Mouse (Mus musculus): ENCODE measurements around the gene Atxn7l3.
A peak's percentile ranks its signal among the peaks of the same experiment; 100 is the strongest.

The Atxn7l3 gene

DNA sequence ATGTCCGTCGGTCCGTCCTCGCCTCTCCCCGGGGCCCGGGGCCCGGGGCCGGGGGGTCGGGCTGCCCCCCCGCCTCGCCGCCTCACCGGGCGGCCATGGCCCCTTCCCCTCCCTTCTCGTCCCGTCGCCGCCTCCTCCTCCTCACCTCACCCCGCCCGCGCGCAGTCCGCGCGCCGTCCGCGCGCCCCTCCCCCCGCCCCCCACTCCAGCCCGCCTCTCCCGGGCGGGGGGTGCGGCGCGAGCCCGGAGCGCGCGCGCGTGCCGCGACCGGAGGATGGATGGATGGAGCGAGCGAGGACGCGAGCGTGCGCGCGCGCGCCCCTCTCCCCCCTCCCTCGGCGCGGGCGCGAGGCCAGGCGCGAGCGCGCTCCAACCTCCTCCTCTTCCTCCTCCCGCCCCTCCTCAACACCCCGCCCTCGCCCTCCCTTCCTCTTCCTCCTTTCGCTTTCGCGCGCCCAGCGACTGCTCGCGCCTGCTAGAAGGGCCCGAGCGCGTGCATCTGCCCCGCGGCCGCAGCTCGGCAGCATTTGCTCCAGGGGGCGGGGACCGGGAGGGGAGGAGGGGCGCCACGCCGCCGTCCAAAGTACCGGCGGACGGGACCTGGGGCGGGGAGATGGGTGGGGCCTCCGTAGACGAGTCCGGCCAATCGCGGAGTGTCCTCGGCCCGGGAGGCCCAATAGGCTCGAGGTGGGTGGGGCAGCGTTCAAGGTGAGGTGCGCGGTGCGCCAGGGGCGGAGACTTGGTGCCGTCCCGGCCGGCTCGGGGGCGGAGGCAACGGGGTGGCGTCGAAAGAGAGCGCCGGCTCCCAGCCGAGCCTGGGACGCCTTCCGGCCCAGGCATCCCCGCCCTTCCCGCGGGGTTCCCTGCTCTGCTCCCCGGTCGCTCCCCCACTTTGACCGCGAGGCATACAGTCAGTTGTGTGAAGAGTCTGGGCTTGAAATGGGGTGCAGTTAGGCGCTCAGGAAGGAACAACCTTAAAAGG is at the start of gene Atxn7l3:
Gene Atxn7l3, minus strand, starts transcription at position 141 of the 982 bp plus-strand sequence.
- peak; percentile 99 for DNase-seq

DNA sequence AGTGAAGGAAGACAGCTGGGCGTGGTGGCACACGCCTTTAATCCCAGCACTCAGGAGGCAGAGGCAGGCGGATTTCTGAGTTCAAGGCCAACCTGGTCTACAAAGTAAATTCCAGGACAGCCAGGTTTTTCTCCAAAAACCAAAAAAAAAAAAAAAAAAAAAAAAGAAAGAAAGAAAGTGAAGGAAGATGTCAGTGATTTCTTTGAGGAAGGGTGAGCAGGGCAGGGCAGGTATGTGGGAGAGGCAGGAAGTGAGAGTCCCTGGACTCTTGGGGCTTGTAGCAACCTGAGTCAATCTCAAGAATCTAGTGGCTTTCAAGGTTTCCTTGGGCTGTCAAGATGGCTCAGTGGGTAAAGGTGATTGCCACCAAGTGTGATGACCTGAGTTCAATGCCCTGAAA is 48.0 kb upstream of the Atxn7l3 start:
- DNase-seq, result no peak

DNA sequence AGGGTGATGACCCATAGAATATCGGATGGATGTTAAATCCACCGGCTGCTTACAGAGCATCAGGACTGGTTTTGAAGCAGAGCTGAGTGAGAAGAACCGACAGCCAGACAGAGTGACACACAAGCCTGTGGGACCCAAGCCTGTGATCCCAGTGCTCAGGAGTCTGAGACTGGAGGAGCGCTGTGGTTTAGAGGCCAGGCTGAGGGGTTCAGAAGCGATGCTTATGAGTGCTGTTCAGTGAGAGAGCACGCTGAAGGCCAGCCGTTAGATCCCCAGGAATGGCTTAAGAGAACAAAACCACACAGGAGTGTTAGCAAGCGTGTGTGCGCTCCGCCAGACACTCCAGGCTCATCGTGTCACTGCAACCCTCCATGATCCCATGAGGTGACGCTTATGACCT is 46.3 kb upstream of the Atxn7l3 start:
- DNase-seq, result no peak

DNA sequence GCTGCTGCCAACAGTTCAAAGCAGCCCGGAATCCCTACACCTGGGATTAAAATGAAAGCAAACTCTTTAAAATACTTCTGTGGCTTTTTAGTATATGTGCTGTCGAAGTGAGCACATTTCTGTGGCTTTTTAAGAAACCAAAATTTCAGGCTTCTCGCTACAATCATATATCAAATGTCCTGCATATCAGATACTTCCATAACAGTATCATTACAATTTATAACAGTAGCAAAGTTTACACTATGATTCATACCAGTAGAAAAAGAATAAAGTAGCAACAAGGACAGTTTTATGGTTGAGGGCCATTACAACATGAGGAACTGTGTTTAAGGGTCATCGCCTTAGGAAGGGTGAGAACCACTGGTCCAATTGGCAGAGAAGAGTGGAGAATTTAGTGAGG is 44.7 kb upstream of the Atxn7l3 start:
- no peak for DNase-seq

DNA sequence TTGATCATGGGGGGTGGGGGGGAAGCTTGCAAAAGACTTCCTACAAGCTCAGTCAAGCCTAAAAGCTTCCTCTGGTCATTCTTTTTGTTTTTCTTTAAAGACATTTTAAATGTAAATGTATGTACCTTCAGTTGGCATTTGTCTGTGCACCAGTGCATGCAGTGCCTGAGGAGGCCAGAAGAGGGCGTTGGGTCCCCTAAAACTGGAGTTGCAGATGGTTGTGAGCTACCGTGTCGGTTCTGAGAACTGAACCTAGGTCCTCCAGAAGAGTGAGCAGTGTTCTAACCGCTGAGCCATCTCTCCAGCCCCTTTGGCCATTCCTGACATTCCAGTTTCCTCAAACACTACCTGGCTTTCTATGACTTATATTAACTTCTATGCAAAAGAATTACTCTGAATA is 43.2 kb upstream of the Atxn7l3 start:
- DNase-seq, result peak; percentile 25

DNA sequence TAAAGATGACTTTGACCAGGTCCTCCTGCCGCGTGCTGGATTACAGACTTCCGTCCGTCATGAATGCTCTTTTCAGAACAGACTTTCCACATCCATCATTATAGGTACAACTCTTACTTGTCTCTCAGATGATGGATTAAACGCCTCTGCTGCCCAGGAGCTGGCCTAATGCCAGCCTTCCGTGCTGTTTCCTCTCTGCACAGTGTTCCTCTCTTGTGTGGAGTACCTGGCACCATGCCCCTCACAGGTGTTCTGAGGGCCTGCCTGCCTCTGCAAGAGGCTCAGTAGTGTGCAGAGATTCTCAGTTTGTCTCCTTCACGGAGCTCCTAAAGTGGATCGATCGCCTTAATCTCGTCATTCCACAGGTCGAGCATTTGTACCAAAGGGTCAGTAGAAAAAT is 42.8 kb upstream of the Atxn7l3 start:
- peak; percentile 92 for DNase-seq

DNA sequence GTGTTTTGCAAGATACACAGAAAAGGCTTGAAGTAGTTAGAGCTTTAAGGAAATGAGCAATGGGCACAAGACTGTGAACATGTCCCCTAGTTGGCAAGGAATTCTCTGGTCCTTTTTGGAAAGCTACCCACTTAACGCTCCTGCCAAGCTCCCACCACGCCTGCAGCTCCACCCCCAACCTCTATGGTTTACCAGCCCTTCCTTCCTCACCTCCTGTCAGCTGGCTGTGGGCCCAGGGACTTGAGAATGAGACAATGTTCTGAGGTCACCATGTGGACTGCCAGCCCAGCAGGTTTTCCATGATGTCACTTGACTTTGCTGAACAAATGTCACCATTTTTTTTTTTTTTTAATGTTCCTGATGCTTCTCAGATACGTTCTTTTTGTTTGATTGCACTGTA is 42.1 kb upstream of the Atxn7l3 start:
- peak; percentile 96 for DNase-seq

DNA sequence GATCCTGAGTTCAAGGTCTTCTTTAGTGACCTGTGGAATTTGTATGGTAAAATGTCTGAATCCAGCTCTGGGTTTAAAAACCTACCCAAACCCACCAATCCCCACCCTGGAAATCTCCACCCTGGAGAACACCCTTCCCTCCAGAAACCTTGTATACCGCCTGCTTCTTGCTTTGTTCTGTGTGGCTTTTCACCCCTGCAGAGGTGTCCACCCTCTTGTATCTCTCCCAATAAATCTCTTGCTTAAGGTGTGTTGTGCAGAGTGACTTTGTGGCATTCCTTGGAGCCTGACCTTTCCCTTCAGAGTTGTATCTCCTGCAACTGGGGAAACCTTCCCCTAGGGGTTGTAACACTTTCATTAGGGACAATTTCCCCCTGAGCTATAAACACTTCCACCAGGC is 41.5 kb upstream of the Atxn7l3 start:
- DNase-seq, result no peak

DNA sequence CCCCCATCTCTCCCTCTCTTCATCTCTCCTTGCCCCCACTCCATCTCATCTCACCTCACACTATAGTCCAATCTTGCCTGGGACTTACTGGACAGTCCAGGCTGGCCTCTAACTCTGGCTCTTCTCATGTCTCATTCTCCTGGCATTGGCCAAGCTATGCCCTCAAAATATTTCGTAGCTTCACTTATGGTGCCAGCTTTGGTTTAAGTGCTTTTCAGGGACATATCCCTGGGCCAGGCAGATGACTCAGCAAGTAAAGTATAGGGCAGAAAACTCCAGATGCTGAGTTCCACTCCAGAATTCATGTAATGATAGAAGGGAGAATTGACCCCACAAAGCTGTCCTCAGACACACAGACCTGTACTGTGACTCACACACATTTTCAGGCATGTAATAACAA is 39.8 kb upstream of the Atxn7l3 start:
- DNase-seq, result no peak

DNA sequence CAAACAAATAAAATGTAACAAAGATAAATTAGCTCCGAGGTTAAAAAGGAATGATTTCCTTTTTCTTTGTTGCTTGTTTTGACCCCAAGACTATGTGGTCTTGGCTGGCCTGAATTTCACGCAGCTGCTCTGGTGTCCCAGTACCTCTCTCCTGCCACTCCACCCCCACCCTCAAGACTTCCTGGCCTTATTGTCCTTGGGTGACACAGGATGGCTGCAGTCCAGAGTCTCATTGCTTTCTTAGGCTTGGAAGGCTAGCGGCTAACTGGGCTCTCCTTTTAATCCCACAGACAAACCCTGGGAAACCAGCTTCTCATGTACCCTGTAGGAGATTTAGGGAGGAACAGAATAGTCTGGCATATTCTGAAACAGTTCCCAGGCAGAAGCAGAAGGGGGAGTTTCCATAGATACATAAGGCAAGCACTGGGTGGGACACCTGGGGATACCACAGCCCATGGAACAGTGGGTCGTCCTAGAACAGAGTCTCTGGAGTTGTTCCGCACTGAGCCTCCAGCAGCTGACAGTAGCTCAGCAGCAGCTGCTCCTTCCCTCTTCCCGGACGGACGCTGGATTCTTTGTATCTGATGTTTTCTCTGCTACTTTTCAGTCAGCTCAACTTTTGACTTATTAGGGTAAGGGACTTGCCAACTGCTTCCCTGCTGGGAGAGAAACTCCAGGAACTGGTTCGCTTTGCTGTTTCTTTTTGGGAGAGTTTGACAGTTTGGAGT is 38.7 kb upstream of the Atxn7l3 start:
- DNase-seq, result peak; percentile 62

DNA sequence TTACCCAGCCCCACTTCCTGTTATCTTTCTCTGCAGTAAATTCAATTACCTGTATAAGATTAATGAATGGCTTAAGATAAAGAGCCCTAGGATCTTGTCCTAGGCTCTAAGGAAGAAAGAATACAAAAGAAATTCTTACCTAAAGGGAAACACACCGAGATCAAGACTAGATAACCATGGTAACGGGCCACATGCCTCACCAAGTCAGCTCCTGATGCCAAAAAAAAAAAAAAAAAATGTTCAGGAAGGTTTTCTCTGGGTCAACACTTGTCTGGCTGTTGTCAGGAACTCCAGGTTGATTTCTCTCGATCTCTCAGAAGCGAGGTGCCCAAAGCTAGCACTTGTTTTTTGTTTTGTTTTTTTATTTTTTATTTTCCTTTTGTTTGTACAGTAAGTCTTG is 37.6 kb upstream of the Atxn7l3 start:
- DNase-seq, result no peak

DNA sequence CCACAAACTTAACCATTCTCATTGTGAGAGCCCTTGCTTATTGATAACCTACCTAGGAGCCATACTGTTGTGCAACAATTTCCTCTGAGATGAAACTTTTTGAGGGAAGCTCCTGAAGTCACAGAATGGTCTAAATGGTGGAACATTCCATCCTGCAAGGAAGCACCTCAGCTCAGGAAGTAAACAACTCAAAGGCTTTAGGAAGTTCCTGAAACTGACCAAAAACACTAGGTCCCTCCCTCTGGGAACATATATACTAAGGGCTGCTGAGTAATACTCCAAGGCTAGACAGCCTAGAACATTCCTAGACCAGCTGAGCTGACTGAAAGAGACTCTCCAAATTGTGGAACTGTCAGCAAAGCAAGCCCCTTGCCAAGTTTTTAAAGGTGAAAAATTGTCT is 36.6 kb upstream of the Atxn7l3 start:
- no peak for DNase-seq

DNA sequence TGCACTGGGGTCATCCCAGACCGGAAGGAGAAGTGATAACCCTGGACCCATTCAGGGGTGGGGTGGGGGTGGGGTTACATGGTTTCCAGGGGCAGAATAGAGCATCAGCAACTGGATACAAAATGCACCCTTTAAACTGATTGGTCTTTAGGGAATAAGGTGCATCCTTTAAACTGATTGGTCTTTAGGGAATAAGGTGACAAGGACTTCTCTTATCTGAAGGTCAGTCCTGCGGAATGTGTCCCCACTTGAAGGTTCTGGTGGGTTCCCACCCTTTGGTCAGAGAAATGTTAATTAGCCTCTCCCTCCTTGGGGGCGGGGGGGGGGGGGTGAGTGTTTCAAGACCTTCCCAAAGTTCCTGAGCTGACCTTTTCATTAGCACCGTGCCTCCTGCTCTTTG is 35.4 kb upstream of the Atxn7l3 start:
- DNase-seq, result no peak

DNA sequence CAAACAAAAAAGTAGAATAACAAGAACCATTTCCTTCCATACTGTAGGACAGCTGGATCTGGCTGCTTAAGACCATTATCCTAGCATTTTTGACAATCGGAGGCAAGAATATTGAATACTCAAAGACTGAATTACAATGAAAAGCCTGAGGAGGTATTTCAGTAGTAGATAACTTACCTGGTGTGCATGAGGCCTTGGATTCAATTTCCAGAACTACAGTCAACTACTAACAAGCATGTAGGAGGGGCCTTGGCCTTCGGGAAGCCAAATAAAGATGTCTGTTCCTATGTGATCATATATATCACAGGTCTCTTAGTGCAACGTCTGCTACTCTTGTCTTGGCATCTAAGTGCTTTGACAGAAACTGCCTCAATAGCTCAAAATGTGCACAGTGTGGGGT is 33.6 kb upstream of the Atxn7l3 start:
- no peak for DNase-seq

DNA sequence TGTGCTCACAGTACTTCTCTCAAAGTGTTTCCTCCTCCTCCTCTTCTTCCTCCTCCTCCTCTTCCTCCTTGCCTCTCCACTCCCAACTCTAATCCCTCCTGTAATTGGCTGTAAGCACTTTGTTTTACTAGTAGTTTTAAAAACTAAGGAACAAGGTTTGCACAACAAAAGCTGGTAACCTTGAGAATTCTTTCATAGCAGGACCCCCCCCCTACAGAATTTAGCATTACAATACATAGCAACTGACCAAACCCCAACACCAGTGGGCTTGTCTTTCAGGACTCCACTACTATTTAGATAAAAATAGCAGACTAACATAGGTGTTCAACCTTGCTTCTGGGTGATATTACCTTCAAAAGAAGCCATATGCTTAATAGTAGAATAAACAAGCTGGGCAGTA is 33.1 kb upstream of the Atxn7l3 start:
- no peak for DNase-seq

DNA sequence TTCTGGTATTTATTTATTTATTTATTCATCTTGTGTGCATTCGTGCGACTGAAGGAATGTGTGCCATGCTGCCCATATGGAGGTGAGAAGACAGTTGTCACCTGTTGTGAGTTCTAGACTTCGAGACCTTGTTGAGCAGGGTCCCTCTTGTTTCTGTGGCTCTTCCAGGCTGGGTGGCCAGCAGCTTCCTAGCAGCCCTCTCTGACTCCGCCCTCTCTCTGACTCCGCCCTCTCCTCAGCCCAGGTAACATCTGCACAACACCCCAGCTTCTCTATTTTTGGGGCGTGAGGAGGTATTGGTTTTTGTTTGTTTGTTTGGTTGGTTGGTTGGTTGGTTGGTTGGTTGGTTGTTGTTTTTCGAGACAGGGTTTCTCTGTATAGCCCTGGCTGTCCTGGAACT is 31.4 kb upstream of the Atxn7l3 start:
- no peak for DNase-seq

DNA sequence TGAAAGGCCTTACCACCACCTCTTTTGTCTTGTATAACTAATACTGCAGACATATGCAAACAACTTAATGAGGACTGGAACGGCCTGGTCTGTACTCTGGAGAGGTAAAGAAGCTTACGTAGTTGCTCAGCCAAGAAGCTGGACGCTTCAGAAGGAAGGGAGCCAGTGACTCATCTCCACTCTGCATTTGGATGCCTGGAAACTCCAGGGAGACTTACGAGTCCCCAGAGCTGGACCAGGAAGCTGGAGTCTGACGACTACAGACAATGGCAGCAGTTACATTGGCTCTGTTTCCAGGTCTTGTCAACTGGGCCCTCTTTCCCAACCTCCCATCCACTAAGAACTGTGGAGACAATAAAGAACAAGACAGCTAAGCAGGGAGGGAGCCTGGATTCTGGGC is 30.8 kb upstream of the Atxn7l3 start:
- no peak for DNase-seq

DNA sequence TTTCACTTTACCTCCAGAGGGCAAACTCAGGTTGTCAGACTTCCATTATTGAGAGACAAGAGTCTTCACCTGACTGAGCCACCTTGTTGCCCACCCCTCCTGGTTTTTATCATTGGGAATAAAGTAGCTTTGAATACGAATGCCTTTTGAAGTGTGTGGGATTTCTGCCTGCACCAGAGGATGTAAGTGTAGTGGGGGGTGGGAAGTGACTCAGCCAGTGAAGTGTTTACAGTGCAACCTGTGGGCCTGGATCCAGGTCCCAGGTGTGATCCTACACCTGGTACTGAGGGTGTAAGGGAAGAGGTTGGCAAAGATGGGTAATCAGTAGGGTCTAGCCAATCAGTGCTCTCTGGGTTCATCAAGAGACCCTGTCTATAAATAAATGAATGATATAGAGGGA is 27.1 kb upstream of the Atxn7l3 start:
- peak; percentile 69 for DNase-seq

DNA sequence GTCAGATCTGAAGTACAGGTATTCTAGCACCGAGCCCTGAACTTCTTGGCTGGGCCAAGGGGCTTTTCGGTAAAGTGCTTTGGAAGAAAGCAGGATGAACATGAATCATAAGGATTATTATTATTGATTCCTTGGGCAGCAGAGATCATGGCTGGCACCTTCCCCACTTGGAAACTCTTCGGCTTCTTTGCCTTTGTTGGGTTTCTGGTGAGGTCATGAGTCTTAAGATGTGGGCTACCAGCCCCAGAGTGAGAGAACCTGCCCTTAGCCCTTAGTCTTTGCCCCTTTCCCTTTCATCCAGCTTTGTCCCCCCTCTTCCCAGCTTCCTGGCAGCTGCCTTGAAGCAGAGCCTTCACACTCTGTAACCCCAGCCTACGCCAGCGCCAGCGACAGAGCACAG is 25.5 kb upstream of the Atxn7l3 start:
- DNase-seq, result no peak

DNA sequence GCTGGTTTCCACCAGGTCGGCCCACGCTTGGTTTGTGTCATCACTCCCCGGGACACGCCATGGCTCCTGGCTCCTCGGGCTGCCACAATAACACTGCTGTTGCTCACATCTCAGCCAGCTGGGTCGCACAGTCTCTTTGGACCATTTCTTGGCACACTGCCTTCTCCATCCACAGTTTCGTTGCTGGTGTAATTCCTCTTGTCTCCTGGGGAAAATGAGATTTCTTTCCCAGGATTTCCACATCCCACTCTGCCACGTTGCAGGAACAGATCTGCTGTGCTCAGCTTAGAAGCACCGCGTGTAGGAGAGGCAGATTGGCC is 24.2 kb upstream of the Atxn7l3 start:
- DNase-seq, result peak; percentile 75

DNA sequence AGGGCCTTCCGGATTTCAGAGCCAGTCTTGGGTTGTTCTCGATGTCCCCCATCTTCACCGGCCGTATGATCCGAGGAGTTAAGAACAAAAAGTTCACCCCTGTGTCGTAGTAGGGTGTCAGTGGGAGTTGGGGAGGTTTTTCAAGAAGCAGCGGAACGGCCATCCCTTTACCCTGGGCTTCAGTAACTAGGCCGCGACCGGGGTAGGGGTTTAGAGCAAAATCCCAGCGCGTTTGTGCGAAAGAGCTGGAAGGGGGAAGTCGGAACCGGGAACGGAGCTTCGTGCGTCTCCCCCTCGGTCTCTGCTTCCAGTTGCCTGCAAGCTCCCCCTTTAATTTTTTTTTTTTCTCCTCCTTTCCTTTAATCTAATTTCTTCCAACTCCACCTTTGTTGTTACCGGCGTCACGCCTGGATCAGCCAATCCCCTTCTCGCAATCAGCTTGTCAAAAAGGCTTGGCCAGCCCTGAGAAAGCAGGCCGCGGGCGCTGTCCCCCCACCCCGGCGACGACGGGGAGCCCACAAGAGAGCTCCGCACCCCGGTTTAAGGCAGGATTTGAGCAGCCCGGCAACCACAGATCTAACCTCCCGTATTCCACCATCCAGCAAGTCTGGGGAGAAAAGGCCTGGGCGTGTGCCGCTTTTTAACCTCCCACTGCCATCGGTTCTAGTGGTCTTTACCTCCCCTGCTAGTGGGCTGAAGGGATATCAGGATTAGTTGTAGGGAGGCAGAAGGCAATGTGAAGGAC is 23.7 kb upstream of the Atxn7l3 start:
- DNase-seq, result peak; percentile 93

DNA sequence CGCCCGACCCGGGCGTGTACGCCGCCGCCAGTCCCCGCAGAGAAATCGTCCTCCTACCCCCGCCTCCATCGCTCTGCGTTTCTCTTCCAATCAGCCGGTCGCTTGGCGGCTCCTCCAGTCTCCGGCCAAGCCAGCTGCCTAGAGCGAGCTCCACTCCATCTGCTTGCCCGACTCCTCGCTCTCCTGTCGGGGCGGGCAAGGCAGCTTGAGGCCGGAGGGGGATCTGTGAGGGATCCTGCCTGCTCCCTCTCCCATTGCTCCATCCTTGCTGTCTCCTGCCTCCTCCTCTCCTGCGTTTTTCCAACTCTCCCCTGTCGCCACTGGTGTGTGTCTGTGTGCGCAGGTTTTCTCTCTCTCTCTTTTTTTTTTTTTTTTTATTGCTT is 23.0 kb upstream of the Atxn7l3 start, which contains the start of gene Ubtf:
Gene Ubtf, minus strand, starts transcription at position 333 of the 383 bp plus-strand sequence.
- peak; percentile 80 for DNase-seq

DNA sequence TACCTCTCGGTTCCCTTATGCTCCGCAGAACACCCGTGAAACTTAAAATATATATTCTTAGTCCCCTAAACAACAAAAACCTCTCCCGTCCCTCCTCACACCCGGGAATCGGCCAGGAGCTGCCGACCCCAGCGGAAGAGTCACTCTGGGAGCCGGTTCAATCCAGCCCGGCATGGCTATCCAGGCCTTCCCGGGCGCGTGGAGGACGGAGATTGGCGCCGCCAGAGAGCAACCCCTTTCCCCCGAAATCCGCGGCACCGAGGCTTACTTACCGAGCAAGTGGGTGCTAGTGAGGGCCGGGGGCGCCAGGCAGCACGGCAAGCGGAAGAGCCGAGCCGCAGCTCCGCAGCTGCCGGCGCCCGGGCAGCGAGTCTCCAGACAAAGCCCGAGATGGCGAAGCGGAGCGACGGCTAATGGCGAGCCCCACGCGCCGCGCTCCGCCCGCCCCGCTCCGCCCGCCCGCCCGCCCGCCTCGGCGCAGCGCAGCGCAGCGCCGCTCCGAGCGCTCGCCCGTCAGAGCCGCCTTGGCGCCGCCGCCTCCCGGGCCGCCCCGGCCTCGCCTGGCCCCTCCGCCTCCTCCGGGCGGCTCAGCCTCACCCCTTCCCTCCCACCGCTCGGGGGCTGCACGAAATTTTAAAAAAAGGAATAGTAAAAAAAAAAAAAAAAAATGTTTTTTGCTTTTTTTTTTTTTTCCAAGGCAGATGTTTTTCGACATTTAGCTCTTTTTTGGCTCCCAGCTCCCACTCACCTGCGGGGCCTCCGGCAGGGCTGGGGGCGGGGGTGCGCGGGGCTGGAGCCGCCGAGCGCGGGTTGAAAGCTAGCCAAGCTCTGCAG is 22.4 kb upstream of the Atxn7l3 start:
- peak; percentile 57 for DNase-seq

Measured in lung, postnatal 36 days (tissue).